Mouse (Mus musculus) embryo, embryonic 10 days (tissue): Measurements from ENCODE around the gene Dmd.

Experiments
- DNase-seq: peaks from one replicate; pipeline ENCODE4 v3.0.0-alpha.2; 2015; ENCODE audit warnings: low spot score

Gene Dmd

DNA sequence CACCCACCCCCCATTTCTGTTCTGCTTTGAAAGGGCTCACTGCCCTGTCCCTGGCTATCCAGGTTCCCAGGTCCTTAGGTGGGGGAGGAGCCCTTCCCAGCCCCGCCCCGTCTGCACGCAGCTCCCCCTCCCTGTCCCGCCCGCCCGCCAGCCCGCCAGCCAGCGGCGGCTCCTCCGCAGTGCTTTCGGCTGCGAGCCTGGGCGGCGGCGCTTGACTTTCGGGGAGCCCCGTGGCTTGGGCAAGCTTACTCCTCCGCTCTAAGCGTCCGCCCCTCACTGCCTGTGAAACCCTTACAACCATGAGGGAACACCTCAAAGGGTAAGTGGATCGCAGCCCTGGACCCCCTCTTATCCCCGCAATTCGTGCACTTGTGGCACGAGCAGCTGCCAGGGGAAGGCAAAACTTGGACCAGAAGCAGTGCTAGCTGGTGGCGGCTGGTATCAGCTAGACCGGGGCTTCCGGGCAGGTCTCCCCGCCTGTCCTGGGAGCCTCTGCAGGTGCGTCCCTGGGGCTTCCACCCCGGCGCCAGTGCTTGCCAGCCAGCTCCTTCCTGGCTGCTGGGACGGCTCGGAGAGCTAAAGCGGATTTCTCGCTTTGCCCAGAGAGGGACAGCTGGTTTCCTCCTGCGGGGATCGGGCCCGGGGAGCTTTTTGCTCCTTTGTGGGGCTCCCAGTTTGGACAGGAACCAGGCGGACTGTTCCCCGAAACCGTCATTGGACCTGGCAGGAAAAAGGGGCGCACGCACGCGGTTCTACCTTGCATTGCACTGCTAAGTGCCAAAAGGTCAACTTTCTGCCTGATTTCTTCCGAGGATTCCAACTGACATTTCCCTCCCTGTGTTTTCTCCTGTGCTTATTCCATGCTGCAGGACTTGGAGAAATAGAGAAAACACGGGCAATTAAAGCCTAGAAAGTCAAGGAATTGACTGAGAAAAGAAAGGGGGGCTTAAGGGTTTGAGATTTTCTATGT is 2099.8 kb downstream of the Dmd start:
- peak; percentile 23 for DNase-seq

DNA sequence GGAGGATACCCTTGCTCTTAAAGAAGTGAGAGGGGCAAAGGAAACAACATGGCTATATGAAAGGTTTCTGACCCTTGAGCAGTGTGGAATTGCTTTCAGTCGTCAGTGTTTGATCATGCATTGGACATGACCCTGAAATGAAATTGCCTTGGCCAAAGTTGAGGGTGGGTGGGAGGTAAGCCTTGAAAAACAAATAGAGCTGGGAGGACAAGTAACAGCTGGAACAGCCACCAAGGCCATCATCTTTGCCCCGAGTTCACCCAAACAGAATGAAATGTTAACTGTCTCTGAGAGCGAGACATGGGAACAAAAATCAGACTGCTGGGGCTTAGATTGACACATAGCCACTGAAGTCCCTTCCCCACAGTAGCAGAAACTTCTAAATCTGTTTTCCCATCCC is 2100.9 kb downstream of the Dmd start:
- no peak for DNase-seq

DNA sequence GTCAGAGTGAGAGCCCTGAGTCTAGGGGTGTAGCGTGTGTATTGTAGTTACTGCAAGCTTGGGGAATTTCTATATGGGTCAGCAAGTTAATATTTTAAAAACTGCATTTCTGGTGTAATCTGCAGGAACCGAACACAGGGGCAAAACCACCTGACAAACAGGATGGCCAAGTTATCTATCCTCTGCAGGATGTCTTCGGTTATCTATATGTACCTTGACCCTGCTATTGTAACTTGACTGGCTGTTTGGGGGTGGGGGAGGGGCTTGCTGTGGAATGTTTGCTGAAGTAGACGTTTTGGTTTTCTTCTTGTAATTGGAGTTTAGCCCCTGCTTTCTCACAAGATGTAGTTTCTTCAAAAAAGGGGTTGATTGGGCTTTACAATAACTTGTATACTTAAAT is 2124.9 kb downstream of the Dmd start:
- DNase-seq = no peak

DNA sequence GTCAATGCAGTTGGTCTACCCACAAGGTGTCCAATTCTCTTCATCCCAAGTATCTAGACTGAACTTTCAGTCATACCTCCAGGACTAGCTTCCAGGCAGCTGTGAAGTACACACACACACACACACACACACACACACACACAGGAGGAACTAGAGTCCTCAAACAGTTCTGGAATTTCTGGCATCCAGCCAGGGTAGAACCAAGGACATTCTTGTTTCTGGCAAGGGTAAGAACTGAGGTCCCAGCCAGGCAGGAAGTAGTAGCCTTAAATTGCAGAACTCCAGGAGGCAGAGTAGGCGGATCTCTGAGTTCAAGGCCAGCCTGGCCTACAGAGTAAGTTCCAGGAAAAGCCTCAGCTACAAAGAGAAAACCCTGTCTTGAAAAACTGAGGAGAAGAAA is 2128.2 kb downstream of the Dmd start:
- no peak for DNase-seq

DNA sequence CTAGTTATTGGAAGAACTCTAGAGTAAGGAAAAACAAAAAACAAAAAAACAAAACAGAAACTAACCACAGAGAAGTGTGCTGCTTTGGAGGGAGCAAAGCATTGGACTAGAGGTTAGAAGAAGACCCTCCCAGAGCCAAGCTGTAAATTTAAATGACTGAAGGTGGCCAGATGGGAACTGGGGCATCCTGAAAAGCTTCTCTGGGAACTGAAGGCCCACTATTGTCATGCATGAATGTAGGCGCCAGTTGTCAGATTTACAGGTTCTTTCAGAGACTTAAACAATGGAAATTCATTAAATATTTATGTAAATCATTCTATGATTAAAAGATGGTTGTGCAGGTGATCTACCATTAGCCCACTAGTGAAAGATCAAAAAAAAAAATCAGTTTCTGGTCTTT is 2128.9 kb downstream of the Dmd start:
- DNase-seq = no peak

DNA sequence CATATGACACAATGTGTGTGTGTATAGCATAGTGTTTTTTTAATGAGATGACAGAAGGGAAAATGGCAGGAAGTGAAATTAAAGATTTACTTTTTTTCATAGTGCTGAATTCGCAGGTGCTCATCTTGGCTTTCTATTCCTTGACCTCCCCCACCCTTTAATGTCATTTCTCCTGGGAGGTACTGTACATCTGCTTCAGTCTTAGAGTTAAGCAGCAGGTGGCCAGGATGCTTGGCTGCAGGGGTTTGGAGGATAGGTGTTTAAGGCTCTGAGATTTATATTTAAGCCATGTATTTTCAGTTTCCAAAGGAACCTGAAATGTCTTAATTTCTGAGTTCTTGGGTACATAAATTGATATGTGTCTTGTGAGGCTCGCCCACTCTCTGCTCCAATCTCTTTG is 2130.5 kb downstream of the Dmd start:
- DNase-seq = no peak

DNA sequence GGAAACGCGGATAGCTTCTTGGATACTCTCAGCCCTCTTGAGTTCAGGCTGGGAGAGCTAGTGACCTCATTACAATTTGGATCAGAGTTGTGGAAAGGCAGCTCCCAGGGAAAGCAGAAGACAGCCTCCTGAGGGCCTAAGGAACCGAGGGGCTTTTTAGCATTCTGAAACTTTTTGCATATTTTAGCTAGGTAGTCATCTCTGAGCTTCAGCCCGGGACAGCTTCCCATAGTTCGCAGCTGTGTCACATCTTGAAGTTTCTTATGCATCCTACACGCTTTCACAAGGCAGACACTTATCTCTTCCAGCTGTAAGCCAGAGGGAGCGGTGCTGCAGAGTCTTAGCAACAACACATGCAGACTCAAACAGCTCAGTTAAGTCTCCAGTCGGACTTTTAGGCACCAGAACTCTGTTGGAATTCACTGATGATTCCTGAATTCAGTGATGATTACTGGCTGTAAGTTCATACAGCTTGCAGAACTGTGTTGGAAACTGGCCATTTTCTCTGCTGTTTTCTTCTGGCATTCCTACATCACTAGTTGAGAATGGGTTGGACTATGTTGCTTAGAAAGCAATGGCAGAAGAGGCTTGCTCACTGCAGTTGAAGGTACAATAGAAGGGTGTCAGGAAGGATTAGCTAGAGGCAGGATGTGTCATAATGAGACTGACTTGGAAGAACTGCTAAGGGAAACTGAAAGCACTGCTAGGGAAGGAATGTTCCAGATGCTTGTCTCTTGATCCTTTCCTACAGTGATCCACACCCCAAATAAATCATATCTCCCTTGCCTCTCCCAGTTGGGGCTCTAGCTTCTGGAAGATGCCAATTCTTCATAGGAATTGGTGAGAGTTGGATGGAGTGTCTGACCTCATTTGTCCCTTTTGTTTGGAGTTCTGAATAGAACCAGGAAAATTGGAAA is 2135.8 kb downstream of the Dmd start:
- no peak for DNase-seq

DNA sequence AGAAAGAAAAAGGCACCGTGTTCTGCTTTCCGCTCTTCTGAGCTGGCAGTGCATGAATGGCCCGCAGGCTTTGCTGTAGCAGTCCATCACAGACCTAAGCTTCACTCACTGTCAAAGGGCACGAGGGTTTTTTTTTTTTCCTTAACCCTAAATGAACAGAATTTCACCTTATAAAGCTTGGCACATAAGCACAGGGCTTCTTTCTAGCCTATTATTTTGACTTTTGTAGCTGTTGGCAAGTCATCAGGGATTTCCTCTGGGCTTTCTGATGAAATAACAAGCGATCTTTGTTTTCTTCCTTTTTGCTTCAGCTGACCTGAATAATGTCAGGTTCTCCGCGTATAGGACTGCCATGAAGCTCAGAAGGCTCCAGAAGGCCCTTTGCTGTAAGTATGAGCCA is 2140.8 kb downstream of the Dmd start:
- no peak for DNase-seq

DNA sequence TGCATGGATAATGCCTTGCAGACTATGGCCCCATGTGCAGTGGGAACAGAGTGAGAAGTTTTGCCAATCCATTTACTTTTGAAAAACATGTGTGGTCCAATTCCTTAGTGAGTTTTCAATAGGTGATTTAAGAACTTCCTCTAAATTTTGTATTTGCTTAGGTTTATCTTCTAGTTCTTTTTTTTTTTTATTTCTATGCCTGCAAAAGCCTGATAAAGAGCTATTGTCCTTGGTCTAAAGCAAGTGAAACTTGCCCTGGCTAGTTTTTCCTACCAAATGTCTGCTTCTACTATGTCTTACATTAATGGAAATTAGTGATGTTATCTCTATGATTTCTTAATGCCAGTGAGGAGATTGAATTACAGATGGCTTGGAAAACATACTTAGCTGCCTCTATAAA is 2144.7 kb downstream of the Dmd start:
- DNase-seq = no peak

DNA sequence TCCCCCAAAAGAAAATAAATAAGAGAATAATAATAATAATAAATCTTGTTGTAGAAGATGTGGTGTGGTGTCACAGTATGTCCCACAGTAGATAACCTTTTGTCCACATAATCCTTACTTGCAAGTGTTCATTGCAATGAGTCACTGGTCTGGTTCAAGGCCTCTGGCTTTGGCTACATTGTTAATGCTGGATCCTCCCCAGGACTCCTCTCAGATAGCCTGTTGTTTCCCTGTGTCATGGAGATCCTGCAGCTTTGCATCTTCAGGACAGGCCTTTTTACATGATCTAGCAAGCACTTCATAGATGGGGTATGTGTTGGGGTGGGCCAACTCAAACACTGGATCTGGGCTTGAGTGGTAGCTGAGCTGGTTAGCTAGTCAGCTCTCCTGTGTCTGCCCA is 2150.0 kb downstream of the Dmd start:
- DNase-seq = no peak

DNA sequence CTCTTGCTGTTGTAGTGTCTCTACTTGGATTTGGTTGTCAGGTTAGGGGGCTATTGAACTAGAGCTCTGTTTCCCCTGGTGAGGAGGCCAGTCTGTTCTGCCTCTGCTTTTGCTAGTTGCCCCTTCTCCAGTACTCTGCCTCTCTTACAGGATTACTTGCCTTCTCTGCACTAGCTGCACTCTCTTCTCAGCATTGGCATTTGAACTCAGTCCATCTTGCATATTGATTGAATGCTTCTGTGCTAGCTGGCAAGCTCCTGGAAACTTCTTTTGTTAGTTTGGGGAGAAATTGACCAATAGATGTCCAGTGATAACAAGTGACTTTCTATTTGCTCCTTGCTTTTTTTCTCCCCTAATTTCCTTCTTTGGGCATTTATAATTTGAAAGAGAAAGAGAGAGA is 2163.7 kb downstream of the Dmd start:
- DNase-seq = no peak

DNA sequence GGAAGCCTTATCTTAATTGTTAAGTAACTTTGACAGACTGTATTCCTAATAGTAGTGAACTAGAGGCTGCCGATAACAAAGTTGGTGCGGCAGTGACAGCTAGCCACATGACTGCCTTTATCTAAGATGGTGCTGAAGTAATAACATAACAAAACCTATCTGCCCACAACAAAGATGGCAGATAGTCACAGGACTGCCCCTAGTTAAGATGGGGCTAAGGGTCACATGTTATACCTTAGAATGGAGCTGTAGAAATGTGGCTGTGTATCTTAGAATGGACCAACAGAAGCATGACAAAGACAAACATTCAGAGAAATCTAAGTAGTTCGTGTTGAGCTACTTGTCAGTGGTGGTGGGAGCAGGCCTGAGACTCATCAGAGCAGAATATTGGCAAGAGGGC is 2184.0 kb downstream of the Dmd start:
- DNase-seq = no peak

DNA sequence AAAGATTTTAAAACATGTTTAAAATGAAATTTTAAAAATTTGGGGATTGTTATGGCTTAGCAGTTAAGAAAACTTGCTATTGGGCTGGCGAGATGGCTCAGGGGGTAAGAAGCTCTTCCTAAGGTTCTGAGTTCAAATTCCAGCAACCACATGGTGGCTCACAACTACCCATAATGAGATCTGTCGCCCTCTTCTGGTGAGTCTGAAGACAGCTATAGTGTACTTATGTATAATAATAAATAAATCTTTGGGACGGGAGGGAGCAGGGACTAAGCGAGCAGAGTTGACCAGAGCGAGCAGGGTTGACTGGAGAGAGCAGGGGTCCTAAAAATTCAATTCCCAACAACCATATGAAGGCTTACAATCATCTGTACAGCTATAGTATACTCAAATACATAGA is 2188.6 kb downstream of the Dmd start:
- no peak for DNase-seq

DNA sequence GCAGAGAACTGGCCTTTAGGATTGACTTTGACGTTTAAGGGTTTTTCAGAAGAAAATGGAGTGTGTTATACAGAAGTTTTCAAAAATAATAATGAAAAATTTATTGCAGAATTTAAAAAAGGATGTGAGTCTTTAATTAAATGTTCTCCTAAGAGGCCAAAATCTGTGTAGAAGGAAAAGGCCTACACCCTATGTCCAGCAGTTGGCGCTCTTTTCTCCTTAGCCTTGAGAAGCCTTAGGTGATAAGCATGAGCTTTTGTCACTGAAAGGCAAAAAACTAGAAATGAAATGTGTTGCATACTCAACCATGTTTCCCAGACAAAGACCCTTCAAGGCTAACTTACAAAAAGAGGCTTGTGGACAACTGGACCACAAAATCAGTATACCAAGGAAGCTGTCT is 2222.6 kb downstream of the Dmd start:
- DNase-seq = no peak

DNA sequence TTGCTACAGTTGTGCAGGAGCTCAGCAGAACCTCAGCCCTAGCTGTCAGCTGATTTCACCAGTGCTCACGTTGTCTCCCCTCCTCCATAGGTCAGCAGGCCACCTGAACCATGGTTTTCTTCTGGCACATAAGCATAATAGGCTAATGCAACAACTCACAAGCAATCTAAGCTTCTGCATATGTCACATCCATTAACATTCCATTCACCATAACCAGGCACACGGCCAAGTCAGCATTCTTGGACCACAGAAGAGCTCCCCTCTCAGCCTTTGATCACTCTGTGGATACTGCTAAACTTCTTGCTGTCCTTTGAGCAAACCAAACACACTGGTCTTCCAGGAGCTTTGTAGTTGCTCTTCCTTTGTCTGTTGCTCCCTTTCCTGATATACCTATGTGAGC is 2238.9 kb downstream of the Dmd start:
- no peak for DNase-seq

DNA sequence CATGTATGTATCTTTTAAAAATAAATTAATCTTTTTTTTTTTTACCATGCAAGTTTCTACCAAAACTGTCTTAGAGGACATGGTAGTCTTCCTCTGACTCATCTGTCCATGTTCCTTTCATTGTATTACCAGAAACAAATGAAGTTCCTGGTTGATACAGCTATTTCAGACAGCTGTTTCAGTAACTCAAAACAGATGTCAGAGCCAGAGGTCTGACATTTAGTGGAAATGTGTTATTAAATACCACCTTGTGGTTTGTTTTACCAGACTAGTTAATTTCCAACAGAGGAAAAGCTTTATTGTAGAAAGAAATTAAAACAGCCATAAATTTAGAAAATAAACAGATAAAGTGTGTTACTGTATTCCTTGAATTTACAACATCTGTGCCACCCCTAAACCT is 2245.2 kb downstream of the Dmd start:
- no peak for DNase-seq

DNA sequence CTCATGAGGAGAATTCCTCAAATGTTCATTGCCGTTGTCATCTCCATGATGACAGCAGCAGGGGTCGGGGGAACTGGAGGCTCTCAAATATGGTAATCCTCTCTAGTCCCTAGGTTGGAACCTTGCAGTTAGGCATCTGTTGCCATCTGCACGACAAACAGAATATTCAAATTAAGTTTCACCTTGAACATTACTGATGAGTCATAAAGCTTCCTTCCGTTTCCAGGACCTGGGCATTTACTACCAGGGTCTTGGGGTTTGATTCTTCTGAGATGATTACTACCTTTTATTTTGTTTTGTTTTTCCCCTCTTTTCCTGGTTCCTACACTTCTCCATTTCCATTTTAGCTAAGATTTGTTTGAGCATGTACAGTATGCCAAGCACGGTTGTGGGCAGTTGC is 2249.0 kb downstream of the Dmd start:
- no peak for DNase-seq

DNA sequence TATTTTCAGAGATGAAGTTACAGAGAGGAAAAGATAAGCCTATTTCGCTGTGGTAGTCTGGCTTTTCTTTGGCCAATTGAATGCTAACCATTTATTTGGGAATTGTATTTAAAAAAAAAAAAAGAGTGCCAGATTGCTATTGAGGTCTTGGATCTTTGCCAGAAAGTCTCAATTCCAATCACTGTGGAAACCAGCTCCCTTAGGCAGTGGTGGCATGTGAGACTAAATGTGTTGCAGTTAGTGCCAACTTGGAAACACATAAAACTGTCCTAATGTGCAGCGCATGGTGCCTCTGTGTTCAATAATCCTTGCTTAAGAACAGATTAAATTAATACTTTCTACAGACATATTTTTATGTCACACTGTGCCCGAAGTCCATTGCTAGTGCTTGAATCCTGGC is 2250.7 kb downstream of the Dmd start:
- DNase-seq = no peak

DNA sequence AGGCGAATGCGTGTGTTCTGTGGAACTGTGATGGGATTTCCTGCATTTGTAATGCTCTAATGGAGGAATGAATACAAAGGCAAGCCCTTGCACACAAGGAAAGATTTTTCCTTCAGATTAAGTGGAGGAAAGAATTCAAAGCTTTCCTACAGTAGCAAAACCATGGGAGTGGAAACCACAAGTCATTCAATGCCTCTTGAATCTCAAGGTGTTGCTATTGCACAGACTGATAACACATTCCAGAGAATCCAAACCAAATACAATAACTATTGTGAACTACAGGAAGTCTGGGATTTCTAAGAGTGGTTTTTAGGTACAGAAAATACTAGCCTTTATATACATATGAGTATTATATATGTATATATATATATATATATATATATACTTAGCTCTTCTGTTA is 2258.3 kb downstream of the Dmd start:
- DNase-seq = no peak

DNA sequence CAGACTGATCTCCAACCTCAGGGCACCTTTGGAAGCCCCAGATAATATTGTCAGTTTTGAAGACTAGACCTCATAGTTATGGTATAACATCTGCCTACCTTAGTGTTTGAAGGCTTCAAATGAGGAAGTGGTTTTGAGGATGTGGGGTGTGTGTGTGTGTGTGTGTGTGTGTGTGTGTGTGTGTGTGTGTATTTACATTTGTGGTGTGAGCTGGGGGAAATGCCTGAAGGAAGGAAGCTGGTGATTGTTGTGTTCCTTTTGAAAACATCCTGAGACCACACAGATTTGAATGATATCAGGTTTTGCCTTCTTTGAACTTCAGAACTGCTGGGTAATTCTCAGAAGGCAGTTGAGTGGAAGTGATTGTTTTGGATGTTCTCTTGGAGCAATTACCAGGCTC is 2278.2 kb downstream of the Dmd start:
- no peak for DNase-seq

DNA sequence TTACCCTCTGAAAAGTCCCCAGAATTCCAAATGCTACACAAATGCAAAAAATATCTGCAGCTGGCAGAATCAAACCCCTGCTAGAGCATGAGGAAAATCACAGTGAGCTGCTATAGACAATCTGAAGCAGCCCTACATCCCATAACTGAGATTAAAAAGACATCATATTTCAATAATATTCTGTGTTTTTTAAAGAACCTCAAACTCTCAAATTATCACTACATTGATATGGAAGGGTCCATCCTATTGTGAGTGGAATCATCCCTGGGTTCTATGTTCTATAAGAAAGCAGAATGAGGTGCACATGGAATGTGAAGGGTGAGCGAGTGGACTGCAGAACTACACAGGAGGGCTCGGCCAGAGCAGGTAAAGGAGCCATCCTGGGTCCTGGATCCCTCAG is 2300.7 kb downstream of the Dmd start, which contains the start of gene Fthl17a:
TSS of gene Fthl17a (plus strand) at position 301 of the 400 bp plus-strand sequence.
- no peak for DNase-seq
